Mouse (Mus musculus) CH12.LX (cell line): ENCODE data around the gene Ccn6. TPM values are rescaled to one million over a fixed set of nuclear protein-coding genes. Genes with fewer than 3 reads are reported as not detected.
"Not testable (repeated sequence)": the region's sequence is repeated elsewhere in the genome, so short reads cannot be mapped to it uniquely, and the experiment has no call there.

Source experiments
- DNase-seq: peaks from one replicate; pipeline ENCODE4 v3.0.0-alpha.2; 2013; ENCODE audit errors: extremely low read depth
- H3K27ac ChIP-seq: 2 replicates; pipeline ENCODE4 v1.5.1; 2012; ENCODE audit warnings: low read depth, mild to moderate bottlenecking, control low read depth, moderate library complexity; ENCODE audit not compliant: insufficient read depth
- H3K27me3 ChIP-seq: replicated peaks from 2 replicates; pipeline ENCODE3; 2012; ENCODE audit warnings: inconsistent platforms
- H3K36me3 ChIP-seq, 2 experiments: replicated peaks in 1 of 2; 2 replicates each; pipeline versions ENCODE3 to v1.6.1; 2012; ENCODE audit warnings: inconsistent platforms in 1 of 2, low read length in 1 of 2, mild to moderate bottlenecking in 1 of 2, mixed read lengths in 1 of 2, moderate library complexity in 1 of 2; ENCODE audit not compliant: control insufficient read depth in 1 of 2, insufficient read depth in 1 of 2
- H3K4me1 ChIP-seq, 2 experiments: 2 replicates each; pipeline ENCODE4 v1.6.1; 2012; ENCODE audit warnings: inconsistent platforms in 1 of 2, moderate library complexity in 1 of 2; ENCODE audit not compliant: insufficient read depth in 2 of 2, control insufficient read depth in 1 of 2
- H3K4me2 ChIP-seq: 2 replicates; pipeline ENCODE4 v1.6.1; 2012; ENCODE audit warnings: low read depth, mild to moderate bottlenecking, control low read depth; ENCODE audit not compliant: poor library complexity, insufficient read depth, severe bottlenecking
- H3K4me3 ChIP-seq, 3 experiments: fragments of 150-350 bp in 1 of 3; sonication (generic) in 1 of 3; replicated peaks in 1 of 3; 2 replicates each; pipeline versions ENCODE3 to v1.5.1; 2011 to 2012; ENCODE audit warnings: low read depth in 2 of 3, low read length in 2 of 3, mild to moderate bottlenecking in 2 of 3, moderate library complexity in 2 of 3, control low read depth in 1 of 3, improper control_type of control experiment in 1 of 3, inconsistent platforms in 1 of 3, mixed read lengths in 1 of 3; ENCODE audit not compliant: poor library complexity in 1 of 3
- H3K79me2 ChIP-seq: replicated peaks from 2 replicates; pipeline ENCODE4 v1.6.1; 2012; ENCODE audit warnings: mild to moderate bottlenecking, moderate library complexity; ENCODE audit not compliant: control insufficient read depth, poor library complexity, insufficient read depth, severe bottlenecking; ENCODE audit errors: extremely low read depth
- H3K9ac ChIP-seq: 2 replicates; pipeline ENCODE4 v1.6.1; 2012; ENCODE audit warnings: low read depth, mild to moderate bottlenecking, control low read depth, moderate library complexity; ENCODE audit not compliant: insufficient read depth
- H3K9me3 ChIP-seq: replicated peaks from 2 replicates; pipeline ENCODE3; 2012; ENCODE audit warnings: low read length, inconsistent platforms, mixed read lengths
- CHD1 ChIP-seq: IDR thresholded peaks from 2 replicates; pipeline ENCODE4 v1.6.1; 2012; ENCODE audit warnings: low read depth, low read length, improper control_type of control experiment, inconsistent platforms
- CHD2 ChIP-seq: IDR thresholded peaks from 2 replicates; pipeline ENCODE4 v1.6.1; 2011; ENCODE audit warnings: low read length, improper control_type of control experiment
- E2F4 ChIP-seq: IDR thresholded peaks from 2 replicates; pipeline ENCODE4 v1.6.1; 2011; ENCODE audit warnings: low read depth, low read length, improper control_type of control experiment; ENCODE audit not compliant: insufficient replicate concordance
- ELF1 ChIP-seq: IDR thresholded peaks from 2 replicates; pipeline ENCODE4 v1.6.1; 2014; ENCODE audit warnings: low read depth, mild to moderate bottlenecking, inconsistent platforms, low read length, improper control_type of control experiment
- EP300 ChIP-seq: IDR thresholded peaks from 2 replicates; pipeline ENCODE4 v1.6.1; 2011; ENCODE audit warnings: low read length, improper control_type of control experiment
- ETS1 ChIP-seq: conservative IDR thresholded peaks from 2 replicates; pipeline ENCODE4 v1.6.1; 2012; ENCODE audit warnings: low read depth, mild to moderate bottlenecking, inconsistent platforms, low read length, improper control_type of control experiment, moderate library complexity
- GABPA ChIP-seq: IDR thresholded peaks from 2 replicates; pipeline ENCODE4 v1.6.1; 2012; ENCODE audit warnings: low read depth, low read length, improper control_type of control experiment, inconsistent platforms; ENCODE audit not compliant: insufficient replicate concordance
- HCFC1 ChIP-seq: IDR thresholded peaks from 2 replicates; pipeline ENCODE4 v1.6.1; 2012; ENCODE audit warnings: low read depth, mild to moderate bottlenecking, inconsistent platforms, low read length, improper control_type of control experiment
- JUND ChIP-seq: conservative IDR thresholded peaks from 2 replicates; pipeline ENCODE4 v1.6.1; 2011; ENCODE audit warnings: low read depth, low read length, improper control_type of control experiment
- KAT2A ChIP-seq: IDR thresholded peaks from 2 replicates; pipeline ENCODE4 v1.6.1; 2012; ENCODE audit warnings: low read length, improper control_type of control experiment, inconsistent platforms; ENCODE audit not compliant: insufficient replicate concordance
- MAZ ChIP-seq: IDR thresholded peaks from 2 replicates; pipeline ENCODE4 v1.6.1; 2012; ENCODE audit warnings: low read depth, mild to moderate bottlenecking, inconsistent platforms, low read length, improper control_type of control experiment, moderate library complexity
- MEF2A ChIP-seq: IDR thresholded peaks from 2 replicates; pipeline ENCODE4 v1.6.1; 2014; ENCODE audit warnings: low read depth, mild to moderate bottlenecking, inconsistent platforms, low read length, improper control_type of control experiment, borderline replicate concordance
- MXI1 ChIP-seq: IDR thresholded peaks from 2 replicates; pipeline ENCODE4 v1.6.1; 2011; ENCODE audit warnings: mild to moderate bottlenecking, low read depth, low read length, improper control_type of control experiment
- NELFE ChIP-seq: IDR thresholded peaks from 2 replicates; pipeline ENCODE4 v1.6.1; 2011; ENCODE audit warnings: low read depth, low read length, improper control_type of control experiment
- NRF1 ChIP-seq: IDR thresholded peaks from 2 replicates; pipeline ENCODE4 v1.6.1; 2014; ENCODE audit warnings: low read depth, mild to moderate bottlenecking, inconsistent platforms, low read length, improper control_type of control experiment, moderate library complexity
- PAX5 ChIP-seq: IDR thresholded peaks from 2 replicates; pipeline ENCODE4 v1.6.1; 2012; ENCODE audit warnings: low read length, inconsistent platforms, mixed read lengths
- POLR2AphosphoS2 ChIP-seq: IDR thresholded peaks from 2 replicates; pipeline ENCODE4 v1.6.1; 2011; ENCODE audit warnings: low read depth, low read length, improper control_type of control experiment
- RAD21 ChIP-seq: IDR thresholded peaks from 2 replicates; pipeline ENCODE4 v1.6.1; 2011; ENCODE audit warnings: low read depth, mild to moderate bottlenecking, low read length, improper control_type of control experiment, moderate library complexity
- RCOR1 ChIP-seq: conservative IDR thresholded peaks from 2 replicates; pipeline ENCODE4 v1.6.1; 2012; ENCODE audit warnings: low read depth, mild to moderate bottlenecking, inconsistent platforms, low read length, improper control_type of control experiment
- SIN3A ChIP-seq: IDR thresholded peaks from 2 replicates; pipeline ENCODE4 v1.6.1; 2012; ENCODE audit warnings: low read length, improper control_type of control experiment, inconsistent platforms
- TBP ChIP-seq: conservative IDR thresholded peaks from 2 replicates; pipeline ENCODE4 v1.6.1; 2011; ENCODE audit warnings: low read depth, low read length, improper control_type of control experiment
- ZC3H11A ChIP-seq: IDR thresholded peaks from 2 replicates; pipeline ENCODE4 v1.6.1; 2012; ENCODE audit warnings: low read depth, mild to moderate bottlenecking, inconsistent platforms, low read length, improper control_type of control experiment
- ZMIZ1 ChIP-seq: IDR thresholded peaks from 2 replicates; pipeline ENCODE4 v1.6.1; 2012; ENCODE audit warnings: low read depth, mild to moderate bottlenecking, inconsistent platforms, low read length, improper control_type of control experiment
- dilution Hi-C: fragments of 300-500 bp; cut with MboI; formaldehyde crosslinking; loops from 2 replicates; pipeline ENCODE4 v1.14.3; 2020; ENCODE audit warnings: low sequenced_read_pairs; ENCODE audit not compliant: extremely low pct_unique_long_range_greater_than_20kb, extremely low pct_ligation_motif_present
- in situ Hi-C: fragments of 300-500 bp; cut with MboI; formaldehyde crosslinking; loops from 3 replicates; pipeline ENCODE4 v1.14.3; 2019; ENCODE audit warnings: low sequenced_read_pairs, low pct_ligation_motif_present, low pct_unique_long_range_greater_than_20kb, mixed read lengths
- polyA plus RNA-seq: library from polyadenylated mRNA; unstranded; fragments of >175 nt; gene quantifications from 2 replicates; pipeline ENCODE4 v1.2.1, GENCODE M21; 2012; ENCODE audit warnings: low read depth; ENCODE audit not compliant: insufficient read length
- total RNA-seq, 2 experiments: library from RNA; depleted of rRNA; stranded (reverse); fragments of 300-350 nt in 1 of 2; fragments of >200 nt in 1 of 2; gene quantifications; 2 replicates each; pipeline ENCODE4 v1.2.3; 2012 to 2014

Ccn6 gene
- total and polyA plus RNA-seq, 3 experiments: 0.33 TPM; not detected in 2

- no peaks in the 10 kb centered on the region for H3K36me3 ChIP-seq
- H3K4me1 ChIP-seq: no peaks in the 10 kb centered on the region
- H3K4me2 ChIP-seq: no peak overlapping the region
- no peak overlapping the region for H3K4me3 ChIP-seq
- no peak for DNase-seq
- in situ Hi-C loops: no loop called here
- no peak overlapping the region for H3K27ac ChIP-seq
- dilution Hi-C loops: no loop called here
- no peaks in the 10 kb centered on the region for H3K27me3 ChIP-seq
- H3K9ac ChIP-seq: no peak overlapping the region
- TF ChIP-seq POLR2AphosphoS2: no peak
- TF ChIP-seq ETS1: no peak
- no peak for TF ChIP-seq RCOR1
- TF ChIP-seq RAD21: no peak
- TF ChIP-seq E2F4: no peak
- no peak for TF ChIP-seq ZC3H11A
- TF ChIP-seq EP300: no peak
- TF ChIP-seq JUND: no peak
- no peak for TF ChIP-seq NELFE
- no peak for TF ChIP-seq PAX5
- no peak for TF ChIP-seq MAZ
- TF ChIP-seq CHD1: no peak
- TF ChIP-seq TBP: no peak
- TF ChIP-seq NRF1: no peak
- no peak for TF ChIP-seq CHD2
- no peak for TF ChIP-seq MXI1
- H3K79me2 ChIP-seq: no peaks in the 10 kb centered on the region
- H3K9me3 ChIP-seq: peaks cover 10% of the 10 kb centered on the region
Observed at GRCm38 (mm10) chr10:39207310-39207855, 43.8 kb upstream of the Ccn6 start.

GRCm38 (mm10) chr10:39202490-39202889 lies 38.9 kb upstream of the Ccn6 start:
- Histone ChIP-seq H3K4me3 (no peak overlapping the region), H3K4me2 (no peak overlapping the region), H3K4me1 (peaks cover 0 to 6% of the 10 kb centered on the region in 2 experiments; a peak in 1 of 4 replicates), H3K36me3 (no peaks in the 10 kb centered on the region), H3K27ac (no peak overlapping the region), H3K9ac (no peak overlapping the region), H3K79me2 (no peaks in the 10 kb centered on the region), H3K27me3 (no peaks in the 10 kb centered on the region), H3K9me3 (peaks cover 12% of the 10 kb centered on the region)
- no peak for TF ChIP-seq ELF1
- TF ChIP-seq HCFC1: no peak
- TF ChIP-seq RAD21: no peak
- no peak for TF ChIP-seq MEF2A
- no peak for TF ChIP-seq SIN3A
- no peak for TF ChIP-seq KAT2A
- TF ChIP-seq EP300: no peak
- no peak for TF ChIP-seq GABPA
- TF ChIP-seq E2F4: no peak
- no peak for TF ChIP-seq ETS1
- TF ChIP-seq ZMIZ1: no peak
- in situ Hi-C loops (no loop called here), dilution Hi-C loops (no loop called here)
- no peak for DNase-seq

GRCm38 (mm10) chr10:39198216-39198615 lies 34.6 kb upstream of the Ccn6 start:
- H3K36me3 ChIP-seq, H3K4me1 ChIP-seq, H3K4me3 ChIP-seq, H3K4me2 ChIP-seq, H3K27ac ChIP-seq, H3K9me3 ChIP-seq, in situ Hi-C loops, H3K79me2 ChIP-seq, dilution Hi-C loops, H3K27me3 ChIP-seq, H3K9ac ChIP-seq, DNase-seq: not testable (repeated sequence)
